Mouse (Mus musculus) E14TG2a.4 (cell line): ENCODE measurements at regions not wholly inside any gene's neighbourhood (a gene's known extent, or its start where the extent isn't known, plus 50 kb on each side); places are given as distances from the start of the nearest gene placed in this dataset.
"Not testable (repeated sequence)": the region's sequence is repeated elsewhere in the genome, so short reads cannot be mapped to it uniquely, and the experiment has no call there.

Experiments
- H3K27me3 ChIP-seq: 2 replicates; pipeline ENCODE4 v1.6.1; 2014; ENCODE audit warnings: low read length, control low read depth; ENCODE audit not compliant: insufficient read depth
- H3K36me3 ChIP-seq: 2 replicates; pipeline ENCODE4 v1.6.1; 2014; ENCODE audit warnings: low read length, control low read depth; ENCODE audit not compliant: insufficient read depth
- H3K4me1 ChIP-seq: replicated peaks from 2 replicates; pipeline ENCODE4 v1.6.1; 2014; ENCODE audit warnings: low read depth, low read length, control low read depth
- H3K4me3 ChIP-seq: replicated peaks from 2 replicates; pipeline ENCODE4 v1.5.1; 2014; ENCODE audit warnings: mild to moderate bottlenecking, low read length
- H3K9me3 ChIP-seq: 2 replicates; pipeline ENCODE4 v1.6.1; 2014; ENCODE audit warnings: low read length, control low read depth
- CTCF ChIP-seq: conservative IDR thresholded peaks from 2 replicates; pipeline ENCODE4 v1.5.1; 2014; ENCODE audit warnings: low read length
- NANOG ChIP-seq: IDR thresholded peaks from 2 replicates; pipeline ENCODE4 v1.6.1; 2014; ENCODE audit warnings: borderline replicate concordance, low read length, mixed read lengths
- POU5F1 ChIP-seq: IDR thresholded peaks from 2 replicates; pipeline ENCODE4 v1.6.1; 2014; ENCODE audit warnings: low read length, borderline replicate concordance

- no peaks in the 10 kb centered on the region for H3K27me3 ChIP-seq
- TF ChIP-seq NANOG (no peak), POU5F1 (no peak), CTCF (no peak)
- no peak overlapping the region for H3K4me3 ChIP-seq
- H3K4me1 ChIP-seq, result no peaks in the 10 kb centered on the region
- H3K9me3 ChIP-seq, result no peaks in the 10 kb centered on the region
- no peaks in the 10 kb centered on the region for H3K36me3 ChIP-seq
These were observed 148.8 kb upstream of the Fbxl4 start for GRCm38 (mm10) chr4:22208531-22208930.

- Histone ChIP-seq H3K4me1 (no peaks in the 10 kb centered on the region), H3K4me3 (no peak overlapping the region), H3K36me3 (no peaks in the 10 kb centered on the region), H3K9me3 (peaks cover 20% of the 10 kb centered on the region), H3K27me3 (no peaks in the 10 kb centered on the region)
- TF ChIP-seq NANOG, result no peak
- no peak for TF ChIP-seq CTCF
- no peak for TF ChIP-seq POU5F1
These were observed 119.7 kb upstream of the Fbxl4 start for GRCm38 (mm10) chr4:22237640-22238039.

GRCm38 (mm10) chr4:22250276-22250675 is 107.1 kb upstream of the Fbxl4 start:
- not testable (repeated sequence) for H3K36me3 ChIP-seq, H3K9me3 ChIP-seq, H3K4me3 ChIP-seq, H3K27me3 ChIP-seq, H3K4me1 ChIP-seq

DNA sequence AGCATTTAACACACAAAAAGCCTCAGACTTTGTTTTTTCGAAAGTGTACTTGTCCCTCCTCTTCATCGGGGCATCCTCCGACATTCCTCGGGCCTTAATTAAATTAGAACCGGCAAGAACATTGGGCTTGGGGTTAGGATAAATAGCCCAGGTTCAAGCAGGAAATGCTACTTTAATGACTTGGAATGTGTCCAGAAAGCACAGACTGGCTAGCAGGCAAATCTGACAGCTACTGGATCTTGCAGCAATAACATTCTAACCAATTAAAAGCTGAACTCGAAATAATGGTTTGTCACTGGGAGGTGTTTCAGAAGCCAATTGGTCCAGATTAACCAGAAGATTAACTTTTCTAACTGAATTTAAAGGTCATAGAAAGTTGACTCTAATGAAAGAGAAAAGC is 93.4 kb upstream of the Fbxl4 start:
- Histone ChIP-seq H3K4me1 (no peaks in the 10 kb centered on the region), H3K36me3 (no peaks in the 10 kb centered on the region), H3K4me3 (no peak overlapping the region), H3K27me3 (no peaks in the 10 kb centered on the region), H3K9me3 (no peaks in the 10 kb centered on the region)
- TF ChIP-seq NANOG (no peak), CTCF (no peak), POU5F1 (no peak)

- H3K4me1 ChIP-seq, result peaks cover 2% of the 10 kb centered on the region
- H3K4me3 ChIP-seq, result no peak overlapping the region
- no peaks in the 10 kb centered on the region for H3K27me3 ChIP-seq
- no peaks in the 10 kb centered on the region for H3K36me3 ChIP-seq
- H3K9me3 ChIP-seq, result no peaks in the 10 kb centered on the region
- TF ChIP-seq POU5F1 (no peak), CTCF (no peak), NANOG (no peak)
These were observed 88.3 kb upstream of the Fbxl4 start for GRCm38 (mm10) chr4:22269064-22269463.

GRCm38 (mm10) chr4:22274178-22274577 is 83.2 kb upstream of the Fbxl4 start:
- no peak for TF ChIP-seq NANOG
- TF ChIP-seq CTCF, result no peak
- no peak for TF ChIP-seq POU5F1
- H3K9me3 ChIP-seq, result peaks cover 12% of the 10 kb centered on the region
- H3K27me3 ChIP-seq, result no peaks in the 10 kb centered on the region
- H3K36me3 ChIP-seq, result no peaks in the 10 kb centered on the region
- H3K4me1 ChIP-seq, result peaks cover 14% of the 10 kb centered on the region
- H3K4me3 ChIP-seq, result no peak overlapping the region

DNA sequence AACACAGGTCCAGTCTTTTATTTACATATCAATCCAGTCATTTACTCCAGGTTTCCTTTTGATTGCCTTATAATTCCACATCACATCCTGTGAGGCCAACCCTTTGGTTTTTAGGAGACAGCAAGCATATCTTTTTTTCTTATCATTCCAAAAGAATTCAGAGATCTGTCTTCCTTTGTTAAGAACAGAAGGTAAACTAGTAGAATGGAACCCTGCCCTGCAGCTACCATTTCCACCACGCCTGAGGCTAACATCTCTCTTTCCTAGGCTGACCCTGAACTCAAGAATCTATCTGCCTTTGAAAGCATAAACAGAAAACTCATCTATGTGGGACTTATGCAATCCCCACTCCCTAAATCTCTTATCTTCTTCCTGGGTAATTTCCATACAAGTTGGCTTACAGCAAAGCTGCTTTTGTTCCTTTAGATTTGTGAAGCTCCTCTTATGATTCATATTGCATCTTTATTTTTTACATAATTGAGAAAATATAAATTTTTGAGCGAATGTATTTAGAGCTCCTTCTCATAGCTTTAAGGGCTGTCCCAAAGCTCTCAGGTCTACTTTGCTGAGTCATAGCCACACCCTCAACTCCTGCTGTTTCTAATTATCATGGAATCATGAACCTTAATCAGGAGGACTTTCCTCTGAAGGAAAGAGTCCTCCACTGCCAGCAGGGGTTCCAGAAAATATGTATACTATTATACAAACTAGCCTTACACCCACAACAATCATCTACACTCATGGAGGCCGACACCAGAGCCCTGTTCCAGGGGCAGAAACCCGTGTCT is 74.6 kb upstream of the Fbxl4 start:
- no peak overlapping the region for H3K4me3 ChIP-seq
- TF ChIP-seq POU5F1, result no peak
- TF ChIP-seq CTCF, result no peak
- TF ChIP-seq NANOG, result peak; percentile 35; the same call in 1 of the 2 replicates
- H3K9me3 ChIP-seq, result no peaks in the 10 kb centered on the region
- no peaks in the 10 kb centered on the region for H3K27me3 ChIP-seq
- H3K36me3 ChIP-seq, result no peaks in the 10 kb centered on the region
- H3K4me1 ChIP-seq, result peaks cover 25% of the 10 kb centered on the region

- Histone ChIP-seq H3K9me3 (no peaks in the 10 kb centered on the region), H3K36me3 (no peaks in the 10 kb centered on the region), H3K4me3 (no peak overlapping the region), H3K27me3 (no peaks in the 10 kb centered on the region), H3K4me1 (no peaks in the 10 kb centered on the region)
- TF ChIP-seq CTCF (no peak), NANOG (no peak), POU5F1 (no peak)
These were observed 65.2 kb upstream of the Fbxl4 start for GRCm38 (mm10) chr4:22292169-22292568.

- Histone ChIP-seq H3K4me3 (no peak overlapping the region), H3K27me3 (no peaks in the 10 kb centered on the region), H3K9me3 (no peaks in the 10 kb centered on the region), H3K36me3 (no peaks in the 10 kb centered on the region), H3K4me1 (no peaks in the 10 kb centered on the region; the same call in 1 of the 2 replicates)
- TF ChIP-seq POU5F1 (no peak), NANOG (no peak), CTCF (no peak)
These were observed 57.1 kb upstream of the Fbxl4 start for GRCm38 (mm10) chr4:22300206-22300605.
